Mouse (Mus musculus) layer of hippocampus, postnatal 10 days (tissue): Measurements from ENCODE around the gene Disp1. TPM values are rescaled to one million over a fixed set of nuclear protein-coding genes. Genes with fewer than 3 reads are reported as not detected.

Experiments
- DNase-seq, 2 experiments: peaks; one replicate each; pipeline ENCODE4 v3.0.0; 2021; ENCODE audit warnings: low spot score in 2 of 2
- long read RNA-seq: library from polyadenylated mRNA; stranded (forward); transcript quantifications from one replicate; pipeline ENCODE4 v2.0.0, GENCODE M21; 2023
- total RNA-seq, 2 experiments: library from RNA; stranded (reverse); gene quantifications; 2 replicates each; pipeline ENCODE4 v1.2.3; 2021

Gene Disp1
- total RNA-seq, result 1 to 10 TPM; 4.3 to 4.4 TPM
- long read RNA-seq, partial matches to known transcripts, result 1 of 1 reads
- long read RNA-seq, other reads (novel, unspliced or antisense), result 0 of 1 reads

DNA sequence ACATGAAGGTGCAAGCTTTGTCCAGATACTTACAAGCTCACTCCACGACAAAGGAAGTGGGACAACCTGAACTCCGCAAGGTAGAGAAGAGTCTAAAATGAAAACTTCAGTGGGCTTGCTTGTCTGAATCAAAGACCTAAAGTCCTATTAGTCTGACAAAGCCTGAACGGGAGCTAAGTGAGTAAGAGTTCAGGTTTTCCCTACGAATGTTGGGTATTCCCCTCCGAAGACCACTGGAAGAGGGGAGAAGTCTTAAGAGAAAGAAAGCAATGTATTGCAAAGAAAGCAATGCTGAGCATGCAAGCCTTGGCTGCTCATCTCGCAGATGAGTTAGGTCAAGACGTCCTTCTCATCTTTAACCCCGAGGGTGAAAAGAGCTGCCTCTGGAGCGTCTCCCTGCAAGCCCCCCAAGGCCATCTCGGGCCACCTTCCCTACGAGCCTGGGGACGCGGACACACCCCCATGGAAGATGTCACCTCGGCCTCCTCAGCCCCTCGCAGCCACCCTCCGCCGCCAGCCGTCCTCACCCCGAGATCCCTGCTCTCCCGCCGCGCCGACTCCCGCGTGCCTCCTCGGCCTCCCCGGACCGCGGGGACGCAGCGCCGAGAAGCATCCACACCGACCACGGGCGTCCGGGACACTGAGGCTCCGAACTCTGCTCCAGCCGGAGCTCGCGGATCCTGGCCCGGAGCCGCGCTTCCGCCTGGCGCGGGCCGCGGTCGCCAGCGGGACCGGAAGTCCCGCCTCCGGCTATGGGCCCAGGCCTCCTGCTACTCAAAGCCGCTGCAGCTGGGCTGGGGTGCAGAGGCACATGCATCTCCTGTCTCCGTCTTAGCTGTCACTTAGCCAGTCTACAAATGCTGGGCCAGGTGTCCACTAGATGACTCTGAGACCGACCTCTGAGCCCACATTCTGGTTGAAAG, at the start of gene Disp1:
Gene Disp1, minus strand, starts transcription at position 727 of the 923 bp plus-strand sequence.
- DNase-seq, result peak; percentile 62 to 70

DNA sequence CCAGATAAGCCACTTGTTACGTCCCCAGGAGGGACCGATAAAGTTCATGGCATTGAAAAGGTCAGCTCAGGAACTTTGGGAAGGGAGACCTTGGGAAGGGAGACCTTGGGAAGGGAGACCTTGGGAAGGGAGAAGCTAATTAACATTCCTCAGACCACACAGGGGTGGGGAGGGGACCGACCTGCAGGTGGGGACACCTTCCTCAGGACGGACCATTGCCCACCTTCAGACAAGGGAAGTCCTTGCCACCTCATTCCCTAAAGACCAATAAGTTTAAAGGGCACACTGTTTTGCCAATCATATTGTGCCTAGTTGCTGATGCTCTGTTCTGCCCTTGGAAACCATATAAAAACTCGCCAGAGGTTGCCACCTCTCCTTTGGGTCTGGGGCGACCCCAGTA, 46.3 kb upstream of the Disp1 start:
- no peak for DNase-seq

DNA sequence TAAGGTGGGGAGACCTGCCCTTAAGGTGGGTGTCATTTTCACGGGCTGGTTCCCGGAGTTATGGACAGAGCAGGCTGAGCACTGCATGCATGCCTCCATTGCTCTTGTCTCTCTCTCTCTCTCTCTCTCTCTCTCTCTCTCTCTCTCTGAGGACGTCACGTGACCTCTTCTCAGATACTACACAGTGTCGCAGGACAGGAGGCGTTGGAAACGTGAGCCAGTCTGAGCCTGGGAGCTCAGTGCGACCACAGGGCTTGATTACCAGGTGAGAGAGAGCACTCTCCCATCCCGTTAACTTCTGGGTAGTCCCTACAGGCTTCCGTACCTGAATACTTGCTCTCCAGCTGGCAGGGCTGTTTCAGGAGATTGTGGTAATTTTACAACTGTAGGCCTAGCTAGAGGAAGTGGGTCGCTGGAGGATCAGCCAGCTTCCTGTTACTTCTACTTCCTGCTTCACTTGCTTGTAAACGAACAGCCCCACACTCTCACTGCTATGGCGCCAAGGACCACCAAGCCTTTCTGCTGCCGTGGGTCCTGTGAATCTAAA, 44.7 kb upstream of the Disp1 start:
- no peak for DNase-seq

DNA sequence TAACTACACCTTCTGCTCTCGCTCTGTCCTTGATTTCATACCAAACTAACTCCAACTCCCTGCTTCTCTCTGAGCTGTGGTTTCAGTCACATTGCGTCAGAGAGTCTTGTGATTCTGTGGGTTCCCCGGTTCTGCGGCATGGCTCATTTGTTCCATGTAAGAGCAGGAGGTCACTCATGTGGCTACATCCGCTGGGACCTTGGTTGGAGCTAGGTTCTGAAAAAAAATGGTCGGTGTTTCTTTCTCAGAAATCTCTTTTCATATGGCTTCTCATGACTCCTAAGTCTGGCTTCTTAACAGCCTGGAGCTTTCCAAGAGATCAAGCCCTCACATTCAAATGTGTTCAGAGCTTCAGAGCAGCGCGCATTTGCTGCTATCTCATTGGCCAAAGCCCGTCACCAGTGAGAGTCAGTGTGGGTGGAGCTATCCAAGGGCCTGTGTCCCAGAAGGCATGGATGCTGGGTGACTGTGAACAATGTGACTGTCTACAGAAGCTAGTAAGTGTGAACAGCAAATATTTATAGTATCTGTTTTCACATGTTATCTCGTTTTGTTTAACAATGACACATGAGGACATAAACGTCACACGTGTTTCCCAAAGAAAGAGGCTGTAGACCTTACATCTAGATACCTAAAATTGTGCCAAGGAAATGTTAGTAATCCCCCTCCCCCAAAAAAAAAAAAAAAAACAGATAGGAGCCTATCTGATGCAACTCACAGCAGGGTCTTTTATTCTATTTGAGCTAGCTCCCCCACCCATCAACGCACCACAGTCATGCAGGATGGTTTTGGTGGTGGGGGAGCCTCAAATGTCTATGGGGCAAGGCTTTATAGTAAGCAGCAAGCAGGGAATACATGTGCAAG, 43.1 kb upstream of the Disp1 start:
- DNase-seq, result no peak

DNA sequence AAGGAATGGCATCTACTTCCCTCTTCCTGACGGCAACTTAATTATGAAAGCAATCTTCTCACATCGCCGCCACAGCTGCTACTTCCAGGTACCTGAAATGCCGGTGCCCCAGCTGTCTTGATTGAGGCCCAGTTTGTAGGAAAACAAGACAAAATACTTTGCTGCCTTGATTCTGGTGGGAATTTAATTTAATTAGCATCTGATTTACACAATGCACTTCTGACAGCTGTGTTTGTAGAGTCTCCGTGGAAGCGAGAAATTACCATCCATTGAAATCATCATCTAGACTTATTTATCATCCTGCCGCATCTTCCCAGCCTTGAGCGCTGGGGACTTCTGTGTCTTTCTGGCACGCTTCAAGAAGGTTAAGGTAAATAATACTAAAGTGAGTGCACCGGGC, 31.3 kb upstream of the Disp1 start:
- DNase-seq, result no peak

DNA sequence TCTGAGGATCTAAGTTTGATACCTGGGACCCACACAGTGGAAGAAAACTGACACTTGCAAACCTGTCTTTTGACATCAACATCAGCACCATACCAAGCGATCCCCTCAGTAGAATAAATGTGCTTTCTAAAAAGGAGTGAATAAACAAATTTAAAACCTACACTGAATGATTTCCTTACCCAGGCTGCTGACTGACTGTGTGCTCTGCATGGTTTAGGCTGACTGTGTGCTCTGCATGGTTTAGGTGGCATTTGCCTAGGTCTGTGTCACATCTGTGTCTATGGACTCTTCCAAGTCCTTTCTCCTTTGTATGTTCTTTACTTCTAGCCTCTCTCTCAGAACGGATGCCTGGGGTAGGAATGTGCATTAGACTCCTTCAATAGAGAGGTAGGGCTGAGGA, 30.5 kb upstream of the Disp1 start:
- DNase-seq, result no peak

DNA sequence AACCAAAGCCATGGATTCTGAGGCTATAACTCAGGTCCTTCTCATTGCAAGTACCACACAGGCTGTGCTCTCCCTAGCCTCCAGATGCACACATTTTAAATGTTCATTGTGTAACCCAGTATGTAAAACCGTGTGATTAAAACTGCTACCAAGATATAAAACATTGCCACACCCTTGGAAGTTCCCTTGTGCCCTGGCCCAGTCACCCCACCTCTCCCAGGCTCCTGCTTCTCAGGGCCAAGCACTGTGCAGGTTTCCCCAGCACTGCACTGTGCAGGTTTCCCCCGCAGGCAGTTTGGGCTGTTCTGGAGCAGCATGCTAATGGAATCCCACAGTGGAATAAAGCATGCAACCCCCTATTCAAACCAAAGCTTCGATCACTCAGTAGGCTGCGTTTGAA, 29.3 kb upstream of the Disp1 start:
- no peak for DNase-seq

DNA sequence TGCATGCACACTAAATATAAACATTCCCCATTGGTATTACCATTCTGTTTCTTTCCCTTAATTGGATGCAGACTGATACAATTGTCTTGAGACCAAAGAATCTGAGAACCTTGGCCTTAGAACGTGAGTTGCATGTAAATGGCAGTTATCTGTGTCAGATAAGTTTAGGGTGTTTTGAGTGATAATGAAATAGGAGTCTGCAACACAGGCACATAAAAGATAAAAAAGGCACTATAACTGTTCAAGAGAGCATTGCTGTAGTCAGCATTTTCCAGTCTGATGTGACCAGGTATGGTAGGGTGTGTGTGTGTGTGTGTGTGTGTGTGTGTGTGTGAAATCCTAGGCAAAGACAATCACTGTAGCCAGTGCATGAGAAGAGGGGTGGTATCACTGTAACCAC, 26.8 kb upstream of the Disp1 start:
- DNase-seq, result no peak

DNA sequence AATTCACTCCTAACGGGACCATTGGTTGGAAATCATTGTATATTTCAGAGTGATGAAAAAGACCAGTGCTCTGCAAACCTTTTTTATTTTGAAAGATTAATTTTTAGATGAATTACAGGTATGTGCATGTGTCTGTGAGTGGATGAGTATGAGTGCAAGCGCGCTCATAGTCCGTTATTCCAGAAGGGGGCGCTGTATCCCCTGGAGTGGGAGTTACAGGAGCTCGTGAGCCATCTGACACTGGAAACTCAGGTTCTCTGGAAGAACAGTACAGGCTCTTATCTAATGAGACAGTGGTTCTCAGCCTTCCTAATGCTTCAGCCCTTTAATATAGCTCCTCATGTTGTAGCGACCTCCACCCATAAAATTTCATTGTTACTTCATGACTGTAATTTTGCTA, 22.0 kb upstream of the Disp1 start:
- no peak for DNase-seq

DNA sequence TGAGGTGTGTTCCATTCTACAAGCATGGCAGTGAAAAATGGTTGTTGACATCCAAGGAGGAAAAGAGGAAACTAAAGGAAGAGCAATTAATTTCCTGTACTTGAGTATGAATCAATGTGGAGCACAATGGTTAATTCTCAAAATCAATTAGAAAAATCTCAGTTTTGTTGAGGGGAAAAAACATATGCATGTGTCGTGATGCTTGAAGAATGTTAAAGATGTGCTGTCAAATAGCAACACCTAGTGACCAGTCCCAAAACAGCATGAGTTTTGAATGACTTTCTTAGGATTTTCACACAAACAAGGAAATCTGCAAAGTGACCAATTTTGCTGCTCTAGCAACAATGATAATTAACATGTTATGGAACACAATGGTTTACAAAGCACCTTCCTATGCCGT, 16.6 kb upstream of the Disp1 start:
- DNase-seq, result peak in 1 of 2 experiments; percentile 25

DNA sequence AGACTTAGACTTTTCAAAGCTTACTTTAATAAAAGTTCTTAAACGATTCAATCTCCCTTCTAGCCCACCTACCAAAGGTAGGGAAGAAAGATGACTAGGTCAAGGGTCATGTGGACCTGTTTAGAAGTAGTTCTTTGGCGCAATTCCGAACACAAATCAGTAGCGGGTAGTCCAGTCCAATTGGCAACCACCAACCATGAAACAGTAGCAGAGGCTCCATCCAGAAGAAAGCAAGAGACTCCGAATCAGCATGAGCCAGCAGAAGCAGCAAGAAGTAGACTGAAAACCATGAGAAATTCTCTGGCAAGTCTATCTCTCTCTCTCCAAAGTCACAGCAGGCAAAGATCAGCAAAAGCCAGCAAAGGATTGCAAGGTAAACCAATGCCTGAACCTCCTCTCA, 15.1 kb upstream of the Disp1 start:
- no peak for DNase-seq

DNA sequence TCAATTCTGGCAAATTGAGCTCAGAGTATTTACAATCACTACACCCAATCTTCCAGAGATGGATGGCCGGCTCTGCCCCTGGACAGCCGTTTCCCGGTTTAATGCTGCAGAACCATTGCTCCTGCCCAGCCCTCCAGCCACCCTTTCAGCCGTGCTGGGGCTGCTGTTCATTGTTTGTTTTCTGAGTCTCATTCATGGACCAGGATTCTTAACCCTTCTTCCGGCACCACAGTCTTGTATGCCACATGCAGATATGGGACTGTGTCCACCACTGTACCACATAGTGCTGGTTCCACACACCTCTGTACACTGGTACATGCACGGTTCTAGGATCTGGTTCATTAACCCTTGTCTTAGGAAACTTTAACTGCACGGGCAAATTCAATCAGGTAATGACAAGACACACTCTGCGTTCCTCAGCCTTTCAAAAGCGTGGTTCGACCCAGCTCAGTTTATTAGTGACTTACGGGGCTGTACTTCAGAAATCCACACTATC, 12.4 kb upstream of the Disp1 start:
- no peak for DNase-seq

DNA sequence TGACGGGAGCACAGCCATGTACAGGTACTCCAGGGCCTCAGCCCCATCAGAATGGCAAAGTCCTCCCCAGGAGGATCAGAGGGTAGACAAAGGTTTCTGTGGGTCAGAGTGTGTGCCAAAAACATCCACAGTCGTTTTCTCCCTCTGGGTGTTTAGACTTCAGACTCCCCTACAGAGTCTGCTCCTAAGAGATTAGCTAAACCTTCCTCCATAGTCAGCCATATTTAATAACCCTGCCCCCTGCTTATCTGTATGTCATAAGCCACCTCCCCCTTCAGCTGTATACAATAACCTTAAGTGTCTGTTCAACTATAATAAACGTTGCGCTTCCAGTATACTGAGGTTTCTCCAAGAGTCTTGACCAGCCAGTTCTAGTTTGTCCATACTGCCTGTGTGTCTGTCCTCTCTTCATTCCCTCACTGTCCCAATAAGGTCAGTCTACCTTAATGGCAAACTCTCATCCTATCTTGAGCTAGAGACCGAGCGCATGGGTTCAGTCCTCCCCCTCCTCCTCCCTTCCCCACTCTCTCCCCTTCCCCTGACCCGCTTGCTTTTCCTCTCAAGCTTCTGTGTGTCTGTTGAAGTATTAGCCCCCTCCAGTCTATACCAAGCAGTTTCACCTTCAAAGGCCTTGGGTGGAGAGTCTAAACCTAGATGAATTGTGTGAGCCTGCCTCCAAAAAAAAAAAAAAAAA, 11.8 kb upstream of the Disp1 start:
- no peak for DNase-seq

DNA sequence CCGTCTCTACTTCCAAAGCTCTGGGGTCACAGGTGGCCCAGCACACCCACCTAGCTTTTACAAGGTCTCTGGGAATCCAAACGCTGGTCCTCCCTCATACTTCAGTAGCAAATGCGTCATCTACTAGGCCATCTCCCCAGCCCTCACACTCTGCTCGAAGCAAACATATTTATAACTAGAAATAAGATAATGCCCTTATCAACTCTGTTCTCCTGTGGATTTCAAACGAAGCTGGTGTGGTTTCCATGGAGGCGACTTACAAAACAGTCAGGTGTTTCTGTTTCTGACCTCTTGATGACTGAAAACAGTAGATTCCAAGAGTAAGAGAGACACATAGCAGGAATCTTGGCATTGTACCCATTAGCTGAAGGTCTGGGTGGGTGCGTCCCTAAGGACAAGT, 6.1 kb upstream of the Disp1 start:
- DNase-seq, result no peak

DNA sequence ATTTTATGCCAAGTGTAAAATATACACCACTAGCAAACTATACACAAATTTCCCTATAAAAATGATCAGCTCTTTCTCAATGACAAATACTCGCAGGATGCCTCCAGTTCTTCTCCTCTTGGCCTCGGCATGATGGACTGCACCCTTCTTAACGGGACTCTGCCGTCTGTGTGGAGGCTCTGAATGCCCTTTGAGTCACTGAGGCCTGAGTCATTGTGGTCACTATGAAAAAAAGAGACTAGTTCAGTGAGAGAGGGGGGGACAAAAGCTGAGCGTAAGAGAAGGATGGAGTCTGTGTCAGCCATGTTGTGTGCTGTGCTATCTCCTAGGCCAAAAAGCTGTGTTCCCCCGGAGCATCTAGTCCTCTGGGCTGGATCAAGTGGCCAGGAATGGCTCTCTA, 2.3 kb downstream of the Disp1 start:
- DNase-seq, result no peak

DNA sequence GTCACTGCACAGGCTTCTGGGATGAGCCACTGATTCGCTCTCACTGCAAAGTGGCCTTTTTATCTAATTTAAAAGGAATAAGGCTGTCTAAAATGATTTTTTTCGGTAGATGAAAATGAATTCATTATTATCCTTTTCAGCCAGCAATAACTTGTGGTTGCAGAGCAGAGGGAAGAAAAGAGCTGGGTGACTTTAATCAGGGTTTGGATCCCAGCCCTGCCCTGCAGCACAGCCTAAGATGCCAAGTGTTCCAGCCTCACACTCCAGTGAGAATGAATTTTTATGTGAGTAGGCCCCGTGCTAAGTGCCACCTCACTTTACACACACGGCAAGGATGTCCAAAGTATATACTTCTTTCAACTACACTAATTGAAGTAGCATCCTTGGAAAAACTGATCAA, 4.6 kb downstream of the Disp1 start:
- DNase-seq, result no peak

DNA sequence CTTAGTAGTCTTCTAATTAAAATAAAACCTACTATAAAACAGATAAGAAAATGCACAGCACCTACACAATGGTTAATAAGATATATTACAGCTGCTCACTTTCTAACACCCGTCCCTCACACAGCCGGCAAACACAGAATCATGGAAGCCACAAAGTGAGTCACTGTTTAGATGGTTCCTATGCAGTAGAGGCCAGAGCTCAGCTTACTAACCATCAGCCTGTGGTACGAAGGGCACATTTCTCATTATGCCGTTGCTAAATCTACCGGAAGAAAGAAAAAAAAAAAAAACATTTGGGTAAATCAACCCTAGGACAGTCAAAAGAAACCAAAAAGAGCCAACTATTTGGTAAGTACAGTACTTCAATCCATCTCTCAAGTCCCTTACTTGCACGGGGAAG, 5.6 kb downstream of the Disp1 start:
- DNase-seq, result no peak

DNA sequence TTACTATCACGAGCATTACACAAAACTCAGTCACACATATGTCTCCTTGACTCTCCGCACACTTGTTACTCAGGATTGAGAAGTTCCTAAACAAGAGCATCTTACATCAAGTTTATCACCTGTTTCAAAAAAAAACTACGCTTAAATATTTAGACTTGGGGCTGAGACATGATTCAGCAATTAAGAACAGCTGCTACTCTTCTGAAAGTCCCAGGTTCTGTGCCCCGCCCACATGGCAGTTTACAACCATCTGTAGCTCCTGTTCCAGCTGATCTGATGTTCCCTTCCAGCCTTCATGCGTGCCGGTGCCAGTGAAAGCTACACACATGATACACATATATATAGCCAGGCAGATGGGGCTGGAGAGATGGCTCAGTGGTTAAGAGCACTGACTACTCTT, 7.5 kb downstream of the Disp1 start:
- DNase-seq, result no peak

DNA sequence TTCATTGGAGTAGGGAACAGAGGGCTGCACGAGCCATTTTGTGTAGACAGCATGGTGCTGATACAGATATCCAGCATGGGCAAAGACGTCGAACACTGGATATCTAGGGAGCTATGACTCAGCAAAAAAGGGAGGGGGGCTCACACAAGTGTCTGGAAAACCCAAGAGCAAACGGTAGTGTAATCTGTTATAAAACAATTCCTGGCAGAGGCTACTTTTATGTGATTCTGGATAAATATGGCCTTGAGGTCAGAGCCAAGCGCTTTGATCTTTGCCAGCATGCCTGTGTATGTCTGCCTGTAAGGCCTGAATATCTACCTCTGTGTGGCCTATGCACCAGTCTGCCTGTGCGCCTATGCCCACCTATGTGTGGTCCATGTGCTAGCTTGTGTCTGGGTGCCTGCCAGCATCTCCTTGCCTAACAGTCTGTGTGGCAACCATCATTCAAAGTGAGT, 8.5 kb downstream of the Disp1 start:
- DNase-seq, result peak; percentile 33 to 61

DNA sequence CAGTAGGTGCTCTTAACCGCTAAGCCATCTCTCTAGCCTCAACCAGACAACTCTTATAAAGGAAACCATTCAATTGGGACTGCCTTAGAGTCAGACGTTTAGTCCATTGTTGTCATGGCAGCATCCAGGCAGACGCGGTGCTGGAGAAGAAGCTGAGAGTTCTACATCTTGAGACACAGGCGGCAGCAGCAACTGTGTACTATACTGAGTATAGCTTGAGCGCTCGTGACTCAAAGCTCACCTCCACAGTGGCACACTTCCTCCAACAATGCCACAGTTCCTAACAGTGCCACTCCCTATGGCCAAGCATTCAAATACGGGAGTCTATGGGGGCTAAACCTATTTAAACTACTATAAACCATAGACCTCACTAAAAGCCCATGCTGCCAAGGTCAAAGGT, 11.2 kb downstream of the Disp1 start:
- no peak for DNase-seq

DNA sequence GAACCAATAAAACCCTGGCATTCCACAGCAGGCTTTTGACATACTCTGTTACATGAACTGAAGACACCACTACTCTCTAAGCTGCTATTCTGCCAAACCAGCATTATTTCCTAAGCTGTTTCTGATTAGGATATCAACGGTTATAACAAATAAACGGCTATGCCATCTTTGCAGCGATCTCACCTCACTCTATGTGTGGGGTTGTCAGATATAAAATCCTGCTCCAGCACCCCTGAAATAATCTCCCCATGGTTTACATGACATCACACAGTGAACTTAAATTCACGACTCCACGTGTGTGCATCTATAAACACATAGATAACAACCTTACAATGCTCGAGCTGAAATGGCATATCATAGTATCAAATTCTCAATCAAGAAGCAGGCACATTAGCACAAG, 13.7 kb downstream of the Disp1 start:
- DNase-seq, result no peak
